Comparison of ENCODE assay signal across 27 mouse cellular contexts in the genomic region with DNA sequence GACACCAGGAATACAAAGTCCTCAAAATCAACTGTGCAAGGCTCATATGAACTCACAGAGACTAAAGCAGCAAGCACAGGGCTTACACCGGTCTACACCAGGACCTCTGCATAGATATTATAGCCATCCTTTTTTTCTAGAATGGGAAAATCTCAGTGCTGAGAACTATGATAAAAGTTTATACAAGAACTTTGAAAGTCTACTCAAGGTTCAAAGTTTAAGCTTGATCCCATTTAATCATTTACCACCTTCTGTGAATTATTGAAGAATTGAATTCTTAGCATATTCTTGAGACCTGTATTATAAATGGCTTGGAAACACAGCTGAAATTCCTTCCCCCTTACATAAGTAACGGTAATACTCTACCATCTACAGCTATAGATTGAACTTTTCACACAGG.
DNase-seq lines count a peak whose midpoint lies in the region; ATAC-seq and TF ChIP-seq lines count a peak whose summit lies in the region.
"Had no signal": no experiment of that assay in that cellular context is flagged by ENCODE, and none has a peak within 500 bp of the region (broad histone marks: within the 10 kb centered on the region; RNA-seq: fewer than 3 reads in every experiment).

No protein-coding gene starts in this region.

- no peaks in the 10 kb centered on the region for H3K27me3 ChIP-seq in kidney, embryonic 14.5 days (ENCODE audit: control insufficient read depth, insufficient read depth, low read length)
- H3K27me3 ChIP-seq in kidney, postnatal 0 days (ENCODE audit: insufficient read depth, low read length), result no peaks in the 10 kb centered on the region
- no peaks in the 10 kb centered on the region for H3K27me3 ChIP-seq in intestine, embryonic 16.5 days (replicated peaks; ENCODE audit: control insufficient read depth, insufficient read depth, low read length)
- H3K27me3 ChIP-seq: embryonic facial prominence, embryonic 13.5 days; forebrain, embryonic 12.5 days; forebrain, embryonic 15.5 days; heart, embryonic 13.5 days had no signal

- no peak overlapping the region for H3K9ac ChIP-seq in kidney, embryonic 14.5 days (ENCODE audit: low read depth, low read length)
- no peak overlapping the region for H3K9ac ChIP-seq in kidney, postnatal 0 days (ENCODE audit: low read depth, low read length)
- H3K9ac ChIP-seq in intestine, embryonic 16.5 days (ENCODE audit: low read depth, low read length), result no peak overlapping the region
- H3K9ac ChIP-seq: embryonic facial prominence, embryonic 13.5 days; forebrain, embryonic 12.5 days; forebrain, embryonic 15.5 days; heart, embryonic 13.5 days; hindbrain, embryonic 14.5 days had no signal

- TF ChIP-seq CTCF in kidney, postnatal 0 days (IDR thresholded peaks at IDR 0.05; ENCODE audit: low read depth), result no peak

- H3K36me3 ChIP-seq in kidney, embryonic 14.5 days (ENCODE audit: control insufficient read depth, insufficient read depth, low read length), result no peaks in the 10 kb centered on the region
- H3K36me3 ChIP-seq in kidney, postnatal 0 days (ENCODE audit: insufficient read depth, low read length), result no peaks in the 10 kb centered on the region
- H3K36me3 ChIP-seq in intestine, embryonic 16.5 days (ENCODE audit: control insufficient read depth, insufficient read depth, low read length), result no peaks in the 10 kb centered on the region
- H3K36me3 ChIP-seq: embryonic facial prominence, embryonic 10.5 days; embryonic facial prominence, embryonic 13.5 days; forebrain, embryonic 12.5 days; forebrain, embryonic 15.5 days; heart, embryonic 10.5 days; heart, embryonic 13.5 days had no signal

- ATAC-seq in kidney, embryonic 14.5 days (ENCODE audit: low FRiP score, low TSS enrichment), result no peak
- no peak; the same call in 1 of the 2 replicates for ATAC-seq in kidney, postnatal 0 days (replicated peaks; ENCODE audit: low FRiP score, low read depth)
- ATAC-seq in intestine, embryonic 16.5 days, result peak; percentile 71
- ATAC-seq: activated CD4-positive, CD25-positive, alpha-beta regulatory T cell, adult 4 months; CD4-positive, CD25-positive, alpha-beta regulatory T cell, adult 4 months; forebrain, embryonic 15.5 days had no signal

- no peaks in the 10 kb centered on the region for H3K9me3 ChIP-seq in kidney, embryonic 14.5 days (ENCODE audit: control insufficient read depth, low read length)
- H3K9me3 ChIP-seq in kidney, postnatal 0 days (replicated peaks; ENCODE audit: low read length), result no peaks in the 10 kb centered on the region
- H3K9me3 ChIP-seq in intestine, embryonic 16.5 days (ENCODE audit: control insufficient read depth, low read length), result no peaks in the 10 kb centered on the region
- H3K9me3 ChIP-seq: embryonic facial prominence, embryonic 10.5 days; embryonic facial prominence, embryonic 13.5 days; forebrain, embryonic 12.5 days; forebrain, embryonic 15.5 days; heart, embryonic 10.5 days; heart, embryonic 13.5 days had no signal

- no peak overlapping the region for H3K27ac ChIP-seq in kidney, embryonic 14.5 days (ENCODE audit: low read depth, low read length)
- no peak overlapping the region for H3K27ac ChIP-seq in kidney, postnatal 0 days
- no peak overlapping the region for H3K27ac ChIP-seq in intestine, embryonic 16.5 days (ENCODE audit: low read length)
- H3K27ac ChIP-seq: embryonic facial prominence, embryonic 10.5 days; embryonic facial prominence, embryonic 13.5 days; forebrain, embryonic 12.5 days; forebrain, embryonic 15.5 days; heart, adult 2 months; heart, embryonic 10.5 days; heart, embryonic 13.5 days; hindbrain, embryonic 14.5 days had no signal

- WGBS in kidney, embryonic 14.5 days, result 78% methylated on average over 2 of the region's 2 CpGs
- whole genome bisulfite sequencing in kidney, postnatal 0 days, result 74% methylated on average over 2 of the region's 2 CpGs
- 72% methylated on average over 2 of the region's 2 CpGs for WGBS in intestine, embryonic 16.5 days

- no peak overlapping the region for H3K4me2 ChIP-seq in kidney, embryonic 14.5 days (replicated peaks; ENCODE audit: low read depth, low read length)
- H3K4me2 ChIP-seq in kidney, postnatal 0 days (ENCODE audit: low read length), result no peak overlapping the region
- no peak overlapping the region for H3K4me2 ChIP-seq in intestine, embryonic 16.5 days (ENCODE audit: low read depth, low read length)
- H3K4me2 ChIP-seq: embryonic facial prominence, embryonic 13.5 days; forebrain, embryonic 12.5 days; forebrain, embryonic 15.5 days; heart, embryonic 13.5 days; hindbrain, embryonic 14.5 days had no signal

- no peak overlapping the region for H3K4me3 ChIP-seq in kidney, embryonic 14.5 days (ENCODE audit: low read length)
- H3K4me3 ChIP-seq in kidney, postnatal 0 days (replicated peaks; ENCODE audit: low read depth, low read length), result no peak overlapping the region
- H3K4me3 ChIP-seq in intestine, embryonic 16.5 days (ENCODE audit: low read length), result no peak overlapping the region
- H3K4me3 ChIP-seq: embryonic facial prominence, embryonic 10.5 days; embryonic facial prominence, embryonic 13.5 days; erythroblast, embryonic 14.5 days; forebrain, embryonic 12.5 days; forebrain, embryonic 15.5 days; heart, adult 2 months; heart, embryonic 10.5 days; heart, embryonic 13.5 days had no signal

- no peaks in the 10 kb centered on the region for H3K4me1 ChIP-seq in kidney, embryonic 14.5 days (ENCODE audit: control insufficient read depth, insufficient read depth, low read length)
- H3K4me1 ChIP-seq in kidney, postnatal 0 days (replicated peaks; ENCODE audit: insufficient read depth, low read length), result no peaks in the 10 kb centered on the region
- no peaks in the 10 kb centered on the region for H3K4me1 ChIP-seq in intestine, embryonic 16.5 days (ENCODE audit: control insufficient read depth, insufficient read depth, low read length)
- H3K4me1 ChIP-seq: embryonic facial prominence, embryonic 10.5 days; embryonic facial prominence, embryonic 13.5 days; forebrain, embryonic 12.5 days; heart, embryonic 10.5 days; heart, embryonic 13.5 days had no signal

- DNase-seq in kidney, adult 8-10 months, result peak; percentile 8 to 63
- peak; percentile 7 for DNase-seq in kidney, postnatal 0 days (ENCODE audit: low spot score)
- no peak for DNase-seq in kidney, adult 18-20 months
- no peak for DNase-seq in heart, adult 11 months
- DNase-seq: adrenal gland, adult 8-10 months; adrenal gland, postnatal 25 days; cerebellum, adult 11-12 months; cerebellum, adult 8-10 months; cerebellum, postnatal 10 days; cerebellum, postnatal 36 days; embryo, embryonic 11 days; gastrocnemius, postnatal 25 days; heart, adult 2 months; heart, postnatal 14 days; heart, postnatal 4 days had no signal

Comparison
In these comparisons a context has a peak if more than half of its experiments do, and no peak if none do; other contexts are left out.
1. DNase-seq: peak in kidney, adult 8-10 months (2 of 2) and kidney, postnatal 0 days (single experiment); none in kidney, adult 18-20 months (single experiment) and heart, adult 11 months (single experiment).